Mouse (Mus musculus) embryonic fibroblast, embryonic 13.5 days (primary cell): ENCODE measurements around the gene Rhof.

Experiments used
- CTCF ChIP-seq: IDR thresholded peaks from 2 replicates; pipeline ENCODE4 v1.5.1; 2011; ENCODE audit warnings: mild to moderate bottlenecking, control low read depth, low read length, moderate library complexity, borderline replicate concordance; ENCODE audit not compliant: insufficient read depth
- POLR2A ChIP-seq: IDR thresholded peaks from 2 replicates; pipeline ENCODE4 v1.6.1; 2011; ENCODE audit warnings: low read depth, mild to moderate bottlenecking, control low read depth, low read length, moderate library complexity

- TF ChIP-seq CTCF (no peak), POLR2A (no peak)
These were observed 28.9 kb downstream of the Rhof start for GRCm38 (mm10) chr5:123103556-123103955.
